8 mouse cellular contexts compared by ENCODE assay signal in genomic region chr11:120617519-120618112, GRCm38 (mm10). TPM values are rescaled to one million over a fixed set of nuclear protein-coding genes. Genes with fewer than 3 reads are reported as not detected.
DNase-seq lines count a peak whose midpoint lies in the region; ATAC-seq lines count a peak whose summit lies in the region.

Gene Pcyt2, minus strand, starts transcription at chr11:120617936.

- H3K9me3 ChIP-seq in hindbrain, embryonic 15.5 days: no peaks in the 10 kb centered on the region

- H3K4me1 ChIP-seq in hindbrain, embryonic 15.5 days (replicated peaks): peaks cover 23% of the 10 kb centered on the region

- H3K36me3 ChIP-seq in hindbrain, embryonic 15.5 days: peaks cover 40% of the 10 kb centered on the region

- H3K27ac ChIP-seq in hindbrain, embryonic 15.5 days (replicated peaks): peak within 1 kb of the TSS; percentile 88

- DNase-seq in R1 (ENCODE audit: low read depth, low spot score): peak; percentile 95
- peak; percentile 96 to 98 for DNase-seq in cerebellum, postnatal 25 days
- DNase-seq in frontal cortex, postnatal 36 days (ENCODE audit: low spot score in 2 of 2): peak; percentile 88 to 92
- DNase-seq in left cerebral cortex, adult 11 months (ENCODE audit: low spot score): peak; percentile 88
- peak; percentile 95 for DNase-seq in lung, postnatal 4 days
- peak; percentile 85 for DNase-seq in retina, postnatal 7 days (ENCODE audit: low read depth, low spot score)
- DNase-seq in urinary bladder, adult 2 months (ENCODE audit: low spot score): peak; percentile 82

- H3K27me3 ChIP-seq in hindbrain, embryonic 15.5 days: no peaks in the 10 kb centered on the region

- peak within 1 kb of the TSS; percentile 90 for H3K4me2 ChIP-seq in hindbrain, embryonic 15.5 days

- peak; percentile 96 for ATAC-seq in hindbrain, embryonic 15.5 days (ENCODE audit: low FRiP score, low read depth)

- under 1% methylated on average over 56 of the region's 56 CpGs for WGBS in hindbrain, embryonic 15.5 days

- H3K9ac ChIP-seq in hindbrain, embryonic 15.5 days: peak within 1 kb of the TSS; percentile 78

- H3K4me3 ChIP-seq in hindbrain, embryonic 15.5 days: peak within 1 kb of the TSS; percentile 64

RNA-seq across cellular contexts. Expression of gene Pcyt2, which starts in this region (rescaled TPM):
- polyA plus RNA-seq in hindbrain, embryonic 15.5 days (2015; fragmentation: Nextera tagmentation; extraction: Ambion mirVana): 213 and 226 TPM in 2 replicates
- polyA plus RNA-seq in urinary bladder, adult 2 months (2012; rRNA removed): 87.2 and 120 TPM in 2 replicates

Comparison
In these comparisons a context has a peak if more than half of its experiments do, and no peak if none do; other contexts are left out.
1. Peak in every context shown above with its lines: DNase-seq, ATAC-seq, H3K4me3 ChIP-seq and H3K27ac ChIP-seq.